ENCODE assay signal across 9 mouse cellular contexts in the genomic region with DNA sequence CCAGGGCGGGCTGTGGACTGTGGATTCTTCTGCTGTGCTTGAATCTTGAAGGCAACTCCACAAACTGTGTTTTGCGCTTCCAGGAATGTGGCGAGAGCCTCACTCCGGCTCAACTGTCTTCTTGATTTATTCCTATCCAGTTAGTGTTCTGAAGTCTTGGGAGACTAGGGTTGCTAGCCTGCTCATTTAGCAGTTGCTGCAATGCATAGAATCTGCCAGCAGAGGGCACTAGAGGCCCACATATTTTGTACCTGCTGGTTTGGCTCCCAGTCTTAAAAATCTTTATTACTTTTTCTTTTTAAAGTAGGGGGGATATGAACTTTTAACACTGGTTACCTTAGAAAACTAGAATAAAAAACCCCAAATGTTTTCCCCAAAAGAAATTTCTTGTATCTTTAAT.
DNase-seq lines count a peak whose midpoint lies in the region; ATAC-seq and TF ChIP-seq lines count a peak whose summit lies in the region.
"Had no signal": no experiment of that assay in that cellular context is flagged by ENCODE, and none has a peak within 500 bp of the region (broad histone marks: within the 10 kb centered on the region; RNA-seq: fewer than 3 reads in every experiment).

No protein-coding gene starts in this region.

- peak; percentile 15 to 30 for DNase-seq in CD8-positive naive resting alpha-beta T cell, adult 2 months (ENCODE audit: low read depth in 2 of 2, low spot score in 2 of 2)
- peak; percentile 60 to 91 for DNase-seq in adrenal gland, adult (ENCODE audit: inconsistent age in 2 of 2, low spot score in 1 of 2)
- DNase-seq in large intestine, adult 2 months (ENCODE audit: low read depth, low spot score) = peak; percentile 16
- DNase-seq in lung, postnatal 10 days = peak; percentile 71
- peak; percentile 85 to 88 for DNase-seq in right cerebral cortex, postnatal 10 days (ENCODE audit: low spot score in 2 of 2)
- DNase-seq in urinary bladder, postnatal 25 days (ENCODE audit: low spot score) = peak; percentile 71

- ATAC-seq in granulocyte monocyte progenitor cell, adult 5-6 weeks (replicated peaks; ENCODE audit: poor library complexity, severe bottlenecking) = peak; percentile 73

- no peak overlapping the region for H3K27ac ChIP-seq in cortical plate, adult 2 months (ENCODE audit: insufficient read depth, low read length)
- H3K27ac ChIP-seq: hindbrain, embryonic 15.5 days had no signal

- no peak for TF ChIP-seq POLR2A in cortical plate, adult 2 months (IDR thresholded peaks at IDR 0.05; ENCODE audit: extremely low read depth, insufficient read depth, low read length)

- peak; percentile 84 for TF ChIP-seq CTCF in cortical plate, adult 2 months (IDR thresholded peaks at IDR 0.05; ENCODE audit: extremely low read depth, insufficient read depth, low read length)

- no peak overlapping the region for H3K4me3 ChIP-seq in cortical plate, adult 2 months (ENCODE audit: insufficient read depth, low read length)
- H3K4me3 ChIP-seq: hindbrain, embryonic 15.5 days had no signal

- 0 out of 2 replicates have a peak, but pooled peaks cover 2% of the 10 kb centered on the region for H3K4me1 ChIP-seq in cortical plate, adult 2 months (ENCODE audit: control insufficient read depth, insufficient read depth, low read length)

- WGBS in large intestine, adult 2 months = 22% methylated on average over 4 of the region's 4 CpGs

Comparison
In these comparisons a context has a peak if more than half of its experiments do, and no peak if none do; other contexts are left out.
1. DNase-seq: peak in every context shown above with its lines; median percentile 86 in right cerebral cortex, postnatal 10 days; 76 in adrenal gland, adult; 71 in lung, postnatal 10 days; 71 in urinary bladder, postnatal 25 days; 22 in CD8-positive naive resting alpha-beta T cell, adult 2 months; 16 in large intestine, adult 2 months.